Mouse (Mus musculus) naive thymus-derived CD4-positive, alpha-beta T cell, adult 2 months (primary cell): ENCODE results near the gene Iqschfp.

Source experiments
- DNase-seq: peaks from one replicate; pipeline ENCODE4 v3.0.0-alpha.2; 2011; ENCODE audit warnings: low read depth

Iqschfp gene

DNA sequence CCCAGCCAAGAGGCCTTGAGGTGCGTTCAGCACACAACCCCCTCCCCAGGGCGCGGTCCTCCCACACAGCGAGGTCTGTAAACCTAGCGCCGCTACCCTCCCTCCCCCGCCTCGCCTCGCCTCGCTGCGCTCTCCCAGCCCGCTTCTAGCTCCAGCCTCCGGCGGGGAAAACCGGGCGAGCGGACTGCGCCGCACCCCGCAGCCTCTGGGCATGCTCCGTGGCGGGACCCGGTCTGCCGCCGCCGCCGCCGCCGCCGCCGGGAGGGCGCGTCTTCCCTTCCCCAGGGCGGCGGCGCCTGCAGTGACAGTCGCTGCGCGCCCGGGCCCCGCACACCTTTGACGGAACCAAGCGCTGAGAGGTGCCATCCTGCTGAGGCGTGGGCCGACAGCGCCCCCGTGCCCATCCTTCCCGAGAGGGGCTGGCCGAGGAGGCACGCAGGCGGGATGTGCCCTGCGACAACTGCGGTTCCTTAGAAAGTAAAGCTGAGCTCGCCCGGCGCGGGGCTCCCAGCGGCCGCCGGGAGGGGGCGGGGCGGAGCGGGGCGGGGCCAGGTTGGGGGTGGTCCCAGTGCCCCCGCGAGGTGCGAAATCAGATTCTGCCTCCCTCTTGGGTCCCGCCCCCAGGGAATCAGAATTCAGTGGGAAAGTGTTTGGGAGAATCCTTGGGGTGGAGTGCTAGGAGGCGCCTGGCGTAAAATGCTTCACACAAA lies 601.7 kb downstream of the Iqschfp start:
- no peak for DNase-seq

DNA sequence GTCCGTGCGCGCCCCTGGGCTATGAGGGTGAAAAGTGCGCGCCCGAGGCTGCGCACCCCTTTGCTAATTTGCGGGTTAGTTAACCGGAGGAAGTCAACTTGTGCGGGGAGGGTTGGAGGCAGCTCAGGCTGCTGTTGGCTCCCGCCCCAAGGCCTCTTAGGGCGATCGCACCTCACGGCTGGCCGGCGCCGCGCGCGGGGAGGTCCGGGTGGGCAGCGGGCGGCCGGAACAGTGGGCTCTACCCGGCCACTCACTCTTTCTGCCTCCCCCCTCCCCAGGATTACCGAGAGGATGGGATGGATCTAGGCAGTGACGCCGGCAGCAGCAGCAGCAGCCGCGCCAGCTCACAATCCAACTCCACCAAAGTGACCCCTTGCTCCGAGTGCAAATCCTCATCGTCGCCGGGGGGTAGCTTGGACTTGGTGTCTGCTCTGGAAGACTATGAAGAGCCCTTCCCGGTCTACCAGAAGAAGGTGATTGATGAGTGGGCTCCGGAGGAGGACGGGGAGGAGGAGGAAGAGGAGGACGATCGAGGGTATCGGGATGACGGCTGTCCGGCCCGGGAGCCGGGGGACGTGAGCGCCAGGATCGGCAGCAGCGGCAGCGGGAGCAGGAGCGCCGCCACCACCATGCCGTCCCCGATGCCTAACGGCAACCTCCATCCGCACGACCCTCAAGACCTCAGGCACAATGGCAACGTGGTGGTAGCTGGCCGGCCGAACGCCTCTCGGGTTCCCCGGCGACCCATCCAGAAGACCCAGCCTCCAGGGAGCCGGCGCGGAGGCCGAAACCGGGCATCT lies 602.5 kb downstream of the Iqschfp start:
- DNase-seq: no peak

DNA sequence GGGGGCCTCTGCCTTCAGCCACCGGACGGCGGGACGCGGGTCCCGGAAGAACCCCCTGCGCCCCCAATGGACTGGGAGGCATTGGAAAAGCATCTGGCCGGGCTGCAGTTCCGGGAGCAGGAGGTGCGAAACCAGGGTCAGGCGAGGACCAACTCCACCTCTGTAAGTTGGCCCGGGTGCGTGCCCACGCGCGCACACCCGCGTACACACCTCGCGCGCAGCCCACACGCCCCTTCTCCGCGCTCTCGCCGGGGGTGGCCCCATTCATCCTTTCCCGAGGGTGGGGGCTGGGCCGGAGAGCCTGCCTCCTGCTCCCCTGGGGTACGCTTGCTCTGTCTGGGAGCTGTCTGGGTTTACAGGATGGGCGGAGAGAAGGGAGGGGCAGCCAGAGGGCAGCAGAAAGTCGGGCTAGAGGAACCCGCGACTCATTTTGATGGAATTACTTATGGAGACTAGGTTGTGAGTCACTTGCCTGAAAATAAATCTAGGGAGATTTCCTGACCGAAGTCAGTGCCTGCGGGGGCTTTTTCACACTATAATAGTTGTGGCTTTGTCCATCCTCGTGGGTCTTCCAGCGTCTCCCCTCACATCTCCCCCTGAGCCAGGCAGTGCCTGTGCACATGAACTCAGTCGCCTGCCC lies 603.2 kb downstream of the Iqschfp start:
- no peak for DNase-seq

DNA sequence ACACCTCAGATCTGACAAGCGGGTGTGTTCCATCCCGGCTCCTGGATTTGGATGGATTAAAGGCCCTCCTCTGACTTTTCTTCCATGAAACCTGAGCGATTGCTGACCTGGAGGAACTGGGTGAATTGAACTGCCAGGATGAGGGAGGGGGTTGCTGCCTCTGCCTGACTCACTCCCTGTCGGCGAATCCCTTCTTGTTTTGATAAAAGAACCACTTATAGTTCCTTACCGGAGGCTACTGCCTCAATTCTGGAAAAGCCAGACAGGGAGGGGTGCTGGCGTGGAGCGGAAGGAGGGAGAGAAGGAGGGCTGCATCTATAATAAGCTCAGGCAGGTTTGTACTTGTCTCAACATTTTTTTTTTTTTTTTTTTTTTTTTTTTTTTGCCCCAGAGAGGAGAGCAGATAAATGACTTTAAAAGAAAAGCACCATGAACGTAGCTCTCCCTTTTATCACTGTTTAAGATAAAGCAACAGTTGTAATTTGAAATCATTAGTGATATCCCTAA lies 603.8 kb downstream of the Iqschfp start:
- no peak for DNase-seq

DNA sequence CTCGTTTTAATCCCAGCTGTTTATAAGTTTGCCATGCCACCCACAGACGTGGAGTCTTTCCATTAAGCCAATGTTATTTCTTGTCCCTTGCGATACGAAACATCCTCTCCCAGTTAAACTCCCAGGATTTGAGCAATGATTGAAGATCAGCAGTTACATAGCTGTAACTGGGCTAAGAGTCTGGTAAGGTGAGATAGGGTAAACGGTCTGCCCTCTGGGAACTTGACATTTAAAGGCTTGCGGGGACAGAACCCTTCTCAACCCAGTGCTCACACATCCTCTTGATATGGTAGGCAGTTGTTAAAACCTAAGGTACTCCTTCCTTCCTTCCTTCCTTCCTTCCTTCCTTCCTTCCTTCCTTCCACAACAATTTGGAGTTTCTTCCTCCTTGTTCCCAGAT lies 604.5 kb downstream of the Iqschfp start:
- DNase-seq: no peak

DNA sequence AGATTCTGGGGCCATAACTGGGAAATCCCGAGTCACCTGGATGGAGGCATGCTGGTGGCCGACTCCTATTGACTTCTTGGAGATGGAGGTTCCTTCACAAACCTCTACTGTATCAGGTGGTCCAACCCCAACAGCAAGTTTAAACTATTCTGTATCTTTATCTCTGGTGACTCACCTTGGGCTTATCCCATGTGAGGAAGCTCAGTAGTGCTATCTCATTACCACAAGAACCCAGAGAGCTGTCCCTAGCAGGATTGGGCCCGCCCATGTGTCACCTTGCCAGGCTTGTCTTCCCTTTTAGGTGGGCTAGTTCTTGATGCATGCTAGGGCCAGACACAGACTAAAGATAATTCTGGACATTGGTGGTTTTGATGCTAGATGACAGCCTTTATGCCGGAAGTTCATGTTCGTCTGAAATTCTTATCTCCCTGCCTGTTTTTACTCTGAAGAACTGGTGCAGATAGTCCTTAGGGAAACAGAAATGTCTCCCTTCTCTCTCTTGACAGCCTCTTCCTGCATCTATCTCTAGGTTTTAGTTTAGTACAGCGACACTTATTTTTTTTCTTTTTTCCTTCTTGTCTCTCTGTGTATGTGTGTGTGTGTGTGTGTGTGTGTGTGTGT lies 607.6 kb downstream of the Iqschfp start:
- no peak for DNase-seq

DNA sequence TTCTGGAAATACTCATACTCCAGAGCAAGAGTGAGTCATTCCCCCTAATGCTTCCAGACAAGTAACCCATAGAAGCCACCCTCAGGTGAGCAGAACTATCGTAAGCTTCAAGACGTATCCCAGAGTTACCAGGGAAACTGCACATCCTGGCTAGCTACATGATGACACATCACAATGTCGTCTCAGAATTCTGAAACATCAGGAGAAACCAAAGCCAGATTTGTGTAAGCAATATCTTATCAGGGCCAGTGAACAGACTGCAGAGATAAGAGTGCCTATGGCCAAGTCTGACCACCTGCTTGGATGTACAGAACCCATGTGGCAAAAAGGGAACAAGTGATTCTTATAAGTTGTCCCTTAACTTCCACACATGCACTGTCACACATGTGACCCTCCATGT lies 612.8 kb downstream of the Iqschfp start:
- no peak for DNase-seq

DNA sequence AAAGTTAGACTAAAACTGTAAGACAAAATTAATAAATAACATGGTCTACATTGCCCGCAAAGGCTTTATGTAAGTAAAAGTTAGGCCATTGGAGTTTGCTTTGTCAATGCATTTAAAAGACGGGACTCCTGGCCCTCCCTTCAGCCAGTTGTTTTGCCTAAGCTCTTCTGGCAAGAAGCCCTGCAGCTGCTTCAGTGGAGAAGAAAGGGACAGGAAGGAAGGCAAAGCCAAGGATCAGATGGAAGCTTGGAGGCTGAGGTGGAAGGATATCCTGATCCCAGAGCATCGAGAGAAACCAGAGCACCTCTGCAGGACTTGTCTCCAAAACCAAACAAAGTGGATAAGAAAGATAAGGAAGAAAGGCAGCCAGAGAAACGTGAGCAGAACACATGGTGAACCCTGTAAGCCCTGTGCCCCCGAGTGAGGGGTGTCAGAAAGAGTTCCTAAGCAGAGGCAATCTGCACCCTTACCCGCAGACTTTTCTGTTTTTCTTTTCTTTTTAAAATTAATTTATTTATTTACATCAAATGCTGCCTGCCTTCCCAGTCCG lies 614.8 kb downstream of the Iqschfp start:
- DNase-seq: no peak

DNA sequence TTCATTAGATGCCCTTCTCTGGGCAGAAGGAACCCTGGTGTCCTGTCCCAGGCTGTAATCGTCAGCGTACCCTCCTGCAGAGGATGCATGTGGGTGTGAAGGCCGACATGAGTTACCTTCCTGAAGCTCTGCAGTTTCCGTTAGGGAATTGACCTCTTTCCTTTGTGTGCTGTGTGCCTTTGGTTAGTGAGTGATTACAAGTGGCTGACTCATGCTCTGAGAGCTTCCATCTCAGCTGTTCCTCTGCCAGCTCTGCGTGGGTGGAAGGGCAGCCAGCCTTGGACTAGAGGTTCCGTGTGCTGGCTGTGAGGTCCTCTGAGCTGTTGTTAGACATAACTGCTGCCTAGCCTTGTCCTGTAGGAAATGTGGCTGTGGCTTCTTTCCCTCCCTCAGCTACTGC lies 616.6 kb downstream of the Iqschfp start:
- DNase-seq: no peak

DNA sequence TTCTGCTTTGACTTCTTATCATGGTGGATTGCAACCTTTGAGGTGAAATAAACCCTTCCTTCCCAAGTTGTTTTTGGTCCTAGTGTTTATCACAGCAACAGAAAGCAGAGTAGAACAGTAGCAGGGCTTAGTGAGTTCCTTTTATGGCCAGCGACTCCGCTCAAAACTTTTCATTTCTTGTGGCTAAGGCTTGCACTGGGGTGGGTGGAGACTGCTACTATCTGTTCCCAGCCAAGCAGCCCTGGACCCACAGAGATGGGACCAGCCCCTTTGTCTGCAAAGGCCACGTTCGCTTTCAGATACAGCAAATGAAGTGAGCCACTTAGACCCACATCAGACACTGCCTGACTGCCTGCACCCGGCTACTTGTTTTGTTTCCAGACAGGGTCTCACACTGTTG lies 618.8 kb downstream of the Iqschfp start:
- no peak for DNase-seq

DNA sequence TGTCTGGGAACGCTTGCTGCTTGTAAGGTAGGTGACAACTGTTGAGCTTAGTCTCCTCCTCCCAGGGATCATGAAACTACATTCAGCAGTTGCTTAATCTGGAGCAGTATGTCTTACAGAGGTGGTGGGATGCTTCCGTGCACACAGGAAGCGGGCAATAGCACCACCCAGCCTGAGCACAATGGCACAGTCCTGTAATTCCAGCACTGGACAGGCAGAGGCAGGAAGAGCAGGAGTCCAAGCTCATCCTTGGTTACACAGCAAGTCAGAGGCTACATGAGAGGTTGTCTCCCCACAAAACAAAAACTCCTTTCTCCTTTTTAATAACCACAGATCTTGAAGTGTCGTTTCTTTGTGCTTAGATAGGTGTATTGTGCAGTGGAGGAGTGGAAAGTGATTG lies 619.7 kb downstream of the Iqschfp start:
- no peak for DNase-seq

DNA sequence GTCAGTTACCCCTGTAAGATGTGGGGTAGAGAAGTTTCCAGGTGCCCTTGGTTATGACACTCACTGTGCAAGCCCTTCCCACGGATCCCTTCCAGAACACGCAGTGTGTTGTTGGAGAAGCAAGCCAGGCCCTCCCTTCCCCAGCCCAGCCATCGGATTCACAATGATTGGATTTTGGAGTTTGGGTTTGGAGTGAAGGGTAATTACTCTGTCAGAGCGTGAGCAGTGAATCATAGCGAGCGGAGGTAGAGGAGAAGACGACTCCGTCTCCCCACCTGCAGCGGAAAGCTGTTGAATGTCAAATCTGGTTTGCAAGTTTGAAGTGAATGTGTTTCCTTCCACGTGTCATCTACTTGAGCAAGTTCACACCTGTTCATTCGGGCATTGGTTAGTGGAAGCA lies 620.3 kb downstream of the Iqschfp start:
- no peak for DNase-seq

DNA sequence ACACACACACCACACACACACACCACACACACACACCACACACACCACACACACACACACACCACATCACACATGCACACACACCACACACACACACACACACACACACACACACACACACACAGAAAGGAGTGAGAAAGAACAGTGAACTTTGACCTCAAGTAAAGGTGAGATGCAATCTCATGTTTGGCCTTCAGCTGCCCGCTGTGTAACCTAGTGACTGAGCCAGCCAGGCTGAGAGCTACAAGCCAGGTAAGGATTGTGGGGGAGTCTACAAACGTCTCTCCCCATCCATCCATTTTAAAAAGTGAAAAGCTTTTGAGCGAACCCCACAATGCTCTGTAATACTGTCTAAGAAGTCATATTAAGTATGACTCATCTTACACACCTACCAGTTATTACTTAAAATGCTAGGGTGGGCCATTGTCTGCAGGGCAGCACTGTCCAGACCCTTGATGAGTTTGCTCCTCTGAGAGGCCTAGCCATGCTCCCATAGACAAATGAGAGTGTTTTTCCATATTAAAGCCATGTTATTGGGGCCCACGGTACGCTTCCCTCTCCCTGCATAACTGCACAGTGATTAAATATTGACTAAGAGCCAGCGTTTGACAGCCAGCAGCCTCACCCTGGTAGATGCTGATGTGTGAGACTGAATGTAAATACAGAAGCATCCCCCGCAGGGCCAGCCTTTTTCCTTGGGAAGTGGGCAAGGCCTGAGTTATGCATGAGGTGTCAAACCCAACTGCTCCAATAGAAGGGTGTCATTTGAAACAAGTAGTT lies 621.5 kb downstream of the Iqschfp start:
- DNase-seq: no peak

DNA sequence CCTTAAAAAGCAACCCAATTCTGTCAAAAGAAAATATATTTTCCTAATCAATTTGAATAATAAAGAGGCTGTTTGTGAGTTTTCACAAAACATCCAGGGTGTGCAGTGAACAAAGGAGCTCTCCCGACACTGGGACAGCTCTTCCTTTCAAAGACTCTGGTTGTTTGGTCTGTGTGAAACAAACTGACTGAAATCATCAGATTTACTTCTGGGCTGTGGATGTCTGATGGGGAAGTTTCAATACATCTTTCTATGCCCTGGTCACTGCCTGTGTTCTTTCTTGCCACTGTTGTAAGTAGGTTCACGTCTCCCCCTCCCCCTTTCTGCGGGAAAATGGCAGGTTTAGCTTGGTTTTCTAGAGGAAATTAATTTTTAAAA lies 622.1 kb downstream of the Iqschfp start:
- DNase-seq: no peak

DNA sequence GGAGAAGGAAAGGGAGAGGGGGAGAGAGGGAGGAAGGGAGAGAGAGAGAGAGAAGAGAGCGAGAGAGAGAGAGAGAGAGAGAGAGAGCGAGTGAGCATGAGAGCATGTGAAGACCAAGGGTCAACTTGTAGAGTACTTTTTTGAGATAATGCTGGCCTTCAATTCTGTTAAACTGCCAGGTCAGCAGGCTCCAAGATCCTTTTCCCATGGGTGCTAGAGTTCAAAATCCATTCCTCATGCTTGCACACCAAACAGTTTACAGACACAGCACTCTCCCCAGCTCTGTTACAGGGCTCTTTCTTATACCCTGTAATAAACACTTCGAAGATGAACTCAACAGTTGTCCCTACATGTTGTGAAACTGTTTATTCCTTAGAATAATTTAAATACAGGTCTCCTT lies 622.7 kb downstream of the Iqschfp start:
- DNase-seq: no peak

DNA sequence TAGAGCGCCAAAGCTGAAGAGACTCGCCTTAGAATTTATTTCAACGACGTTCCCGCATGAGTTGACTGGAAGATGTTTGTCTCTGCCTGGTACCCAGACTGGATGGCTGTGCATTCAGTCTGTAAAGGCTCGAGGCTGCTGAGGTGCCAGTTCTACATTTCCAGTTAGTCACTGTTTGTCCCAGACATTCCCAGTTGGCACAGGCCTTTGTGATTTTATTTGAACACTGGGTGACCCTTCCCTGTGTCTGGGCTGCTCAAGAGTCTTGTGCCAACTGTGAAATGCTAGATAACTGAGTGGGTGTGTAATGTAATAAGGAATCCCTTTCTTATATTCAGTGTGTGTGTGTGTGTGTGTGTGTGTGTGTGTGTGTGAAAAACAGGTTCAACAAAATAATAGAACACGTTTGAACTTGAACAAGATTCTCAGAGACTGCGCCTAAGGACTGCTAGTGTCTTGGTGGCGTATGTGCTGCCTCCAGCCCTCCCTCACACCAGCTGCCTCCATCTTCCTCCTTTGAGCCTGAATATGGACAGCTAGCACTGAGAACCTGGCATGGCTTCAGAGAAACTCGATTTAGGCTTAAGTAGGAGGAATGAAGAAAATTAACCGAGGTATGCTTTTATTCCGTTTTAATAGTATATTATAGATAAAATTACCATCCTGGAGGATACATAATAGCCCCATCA lies 624.5 kb downstream of the Iqschfp start:
- no peak for DNase-seq

DNA sequence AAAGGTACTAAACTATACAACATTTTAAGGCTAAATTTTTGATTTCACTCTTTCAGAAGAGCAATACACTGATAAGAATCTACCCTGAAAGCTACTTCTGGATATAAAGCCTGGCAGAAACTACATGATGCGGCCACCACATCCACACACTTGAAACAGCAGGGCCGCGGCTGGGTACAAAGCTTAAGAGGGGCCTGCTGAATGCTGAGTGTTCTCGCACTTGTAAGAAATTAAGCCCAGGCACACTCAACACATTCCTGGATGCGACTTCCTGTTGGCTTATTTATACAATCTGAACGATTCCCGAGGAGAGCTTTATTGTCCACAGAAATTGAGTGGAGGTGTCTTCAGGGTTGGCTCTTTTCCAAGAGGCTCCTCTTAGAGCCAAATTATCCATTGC lies 625.2 kb downstream of the Iqschfp start:
- no peak for DNase-seq

DNA sequence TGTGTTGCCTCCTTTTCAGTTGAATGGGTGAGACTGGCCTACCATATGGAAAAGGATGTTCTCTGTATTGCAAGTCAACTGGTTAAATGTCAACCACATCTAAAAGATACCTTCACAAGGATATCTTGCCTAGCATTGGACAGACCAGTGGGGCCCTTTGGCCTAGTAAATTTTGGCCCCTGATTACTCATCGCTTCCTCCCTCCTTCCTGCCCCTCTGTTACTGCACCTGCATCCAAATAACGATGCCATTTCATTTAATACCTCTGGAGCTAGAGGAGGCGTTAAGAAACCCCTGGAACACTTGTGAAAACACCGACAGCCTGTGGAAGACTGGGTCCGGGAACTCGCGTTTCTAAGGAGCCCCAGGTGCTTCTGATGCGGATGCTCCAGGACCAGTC lies 626.0 kb downstream of the Iqschfp start:
- no peak for DNase-seq

DNA sequence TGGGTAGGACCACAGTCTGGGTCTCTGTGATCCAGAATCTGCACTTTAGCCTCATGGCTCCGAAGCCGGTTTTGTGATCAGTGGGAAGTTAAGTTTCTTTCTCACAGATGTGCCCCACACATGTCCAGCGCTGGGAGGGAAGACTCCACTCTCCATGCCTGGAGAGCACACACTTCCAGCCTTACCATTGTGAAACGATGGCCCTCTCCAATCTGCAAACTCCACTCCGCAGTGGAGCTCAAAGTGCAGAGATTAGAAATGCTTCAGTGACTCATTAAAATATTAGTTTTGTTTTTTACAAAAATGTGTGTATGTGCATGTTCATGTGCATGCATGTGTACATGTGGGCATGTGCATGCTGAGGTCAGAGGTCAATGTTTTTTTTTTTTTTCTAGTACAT lies 626.6 kb downstream of the Iqschfp start:
- DNase-seq: no peak

DNA sequence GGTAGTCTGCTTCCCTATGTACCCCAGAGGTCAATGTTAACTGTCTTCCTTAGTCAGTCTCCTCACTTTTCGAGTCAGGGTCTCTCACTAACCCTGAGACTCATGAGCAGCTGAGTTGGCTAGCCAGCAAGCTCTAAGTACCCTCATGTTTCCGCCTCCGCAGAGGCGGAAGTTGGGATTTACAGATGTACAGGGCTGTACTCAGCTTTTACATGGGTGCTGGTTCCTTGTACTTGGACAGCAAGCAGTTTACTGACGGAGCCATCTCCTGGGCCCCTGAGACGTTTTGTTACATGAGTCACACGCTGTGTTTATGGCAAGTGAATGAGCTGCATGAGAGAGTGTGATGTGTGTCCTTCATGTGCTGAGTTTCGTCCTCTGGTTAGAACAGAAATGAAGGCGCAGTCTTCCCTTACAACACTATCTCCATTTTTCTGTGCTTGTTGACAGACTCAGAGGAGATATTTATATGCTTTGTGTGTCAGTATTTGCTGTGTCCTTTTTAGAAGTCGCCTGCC lies 633.4 kb downstream of the Iqschfp start:
- no peak for DNase-seq

DNA sequence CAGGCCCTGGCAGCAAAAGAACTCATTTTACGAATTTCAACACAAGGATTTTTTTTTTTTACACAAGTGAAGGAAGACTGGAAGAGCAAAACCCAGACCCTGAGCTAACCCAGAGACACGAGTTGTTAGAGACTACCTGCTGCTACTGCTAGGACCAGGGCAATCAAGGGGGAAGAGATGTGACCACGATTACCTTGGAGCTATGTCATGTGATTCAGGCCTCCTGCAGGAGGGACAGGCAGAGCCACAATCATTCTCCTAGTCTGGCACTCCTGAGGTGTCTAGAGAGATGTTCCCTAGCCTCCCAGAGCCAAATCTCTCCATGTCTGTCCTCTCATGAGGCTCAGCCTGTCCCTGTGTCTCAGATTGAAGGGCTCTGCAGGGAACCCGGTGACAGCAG lies 634.4 kb downstream of the Iqschfp start:
- DNase-seq: no peak
